Mouse (Mus musculus): ENCODE results near the gene Cops3.
A peak's percentile ranks its signal among the peaks of the same experiment; 100 is the strongest.

Gene Cops3

GRCm38 (mm10) chr11:59778181-59778873, 61.3 kb downstream of the Cops3 start:
- peak; percentile 71 for DNase-seq (ENCODE audit: extremely low spot score, low spot score)

GRCm38 (mm10) chr11:59777259-59777658, 62.4 kb downstream of the Cops3 start:
- DNase-seq (ENCODE audit: extremely low spot score, low spot score), result no peak

DNA sequence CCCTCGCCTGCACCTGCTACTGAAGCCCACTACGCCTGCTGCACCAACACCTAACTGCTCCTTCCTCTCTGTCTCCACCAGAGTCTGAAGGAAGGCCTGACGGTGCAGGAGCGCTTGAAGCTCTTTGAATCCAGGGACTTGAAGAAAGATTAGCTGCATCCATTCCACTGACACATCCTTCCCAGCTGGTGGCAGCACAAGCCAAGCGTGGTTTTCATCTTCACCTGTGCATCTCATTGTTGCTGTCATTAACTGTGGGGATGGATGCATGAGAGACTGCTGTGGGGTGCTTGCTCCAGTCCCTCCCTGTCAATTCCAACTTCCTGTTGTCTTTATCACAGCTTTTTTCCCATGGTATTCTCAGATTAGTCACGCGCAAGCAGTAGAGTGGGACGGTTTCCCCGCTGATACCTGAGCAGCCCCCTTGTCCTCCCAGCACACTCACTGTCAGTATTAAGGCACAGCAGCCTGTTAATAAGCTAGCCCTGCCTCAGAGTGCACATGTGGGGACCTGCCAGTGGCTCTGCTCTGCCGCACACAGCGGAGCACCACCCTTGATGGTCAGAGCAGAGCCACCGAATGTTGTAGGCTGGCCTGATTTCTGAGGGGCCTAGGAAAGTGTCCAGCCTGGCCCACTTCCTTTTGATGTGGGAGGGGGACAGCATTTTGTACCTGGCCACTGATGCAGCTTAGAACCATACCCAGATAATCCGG, 64.0 kb downstream of the Cops3 start:
- no peak for DNase-seq (ENCODE audit: extremely low spot score, low spot score)

DNA sequence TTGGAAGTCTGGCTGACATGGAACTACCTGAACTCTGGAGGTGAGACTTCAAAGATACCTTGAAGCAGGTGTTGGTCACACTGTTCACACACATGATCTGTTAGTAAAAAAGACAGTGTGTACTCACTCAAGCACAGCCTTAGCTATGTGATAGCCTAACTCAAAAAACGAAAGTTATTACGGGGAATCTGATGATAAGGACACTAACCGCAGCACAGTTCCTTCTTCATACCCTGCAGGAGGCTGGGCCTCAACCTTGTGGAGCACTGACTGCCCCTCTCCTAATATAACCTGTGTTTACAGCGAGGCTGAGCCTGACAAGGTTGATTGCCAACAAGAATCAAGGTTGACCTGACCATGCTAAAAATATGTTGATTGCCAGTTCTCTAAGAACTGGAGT, 65.1 kb downstream of the Cops3 start:
- no peak for DNase-seq (ENCODE audit: extremely low spot score, low spot score)

- no peak for DNase-seq (ENCODE audit: extremely low spot score, low spot score)
These were observed 66.7 kb downstream of the Cops3 start for GRCm38 (mm10) chr11:59772902-59773301.

- DNase-seq (ENCODE audit: extremely low spot score, low spot score), result no peak
These were observed 67.3 kb downstream of the Cops3 start for GRCm38 (mm10) chr11:59772291-59772690.

- DNase-seq (ENCODE audit: extremely low spot score, low spot score), result no peak
These were observed 68.9 kb downstream of the Cops3 start for GRCm38 (mm10) chr11:59770753-59771152.

GRCm38 (mm10) chr11:59769738-59770137, 69.9 kb downstream of the Cops3 start:
- no peak for DNase-seq (ENCODE audit: extremely low spot score, low spot score)

- DNase-seq (ENCODE audit: extremely low spot score, low spot score), result no peak
These were observed 70.3 kb downstream of the Cops3 start for GRCm38 (mm10) chr11:59769307-59769706.

Measured in neural tube, embryonic 10.5 days (tissue).